Mouse (Mus musculus): ENCODE results near the gene Dyrk1a.

Gene Dyrk1a

GRCm38 (mm10) chr16:94590214-94590613 lies 20.4 kb downstream of the Dyrk1a start:
- DNase-seq (ENCODE audit: low spot score in 2 of 2): no peak

GRCm38 (mm10) chr16:94590977-94591376 lies 21.2 kb downstream of the Dyrk1a start:
- DNase-seq (ENCODE audit: low spot score in 2 of 2): no peak

GRCm38 (mm10) chr16:94591536-94591935 lies 21.7 kb downstream of the Dyrk1a start:
- no peak for DNase-seq (ENCODE audit: low spot score in 2 of 2)

GRCm38 (mm10) chr16:94596633-94597032 lies 26.8 kb downstream of the Dyrk1a start:
- no peak for DNase-seq (ENCODE audit: low spot score in 2 of 2)

- DNase-seq (ENCODE audit: low spot score in 2 of 2): no peak
Observed at GRCm38 (mm10) chr16:94597640-94598039, 27.8 kb downstream of the Dyrk1a start.

- no peak for DNase-seq (ENCODE audit: low spot score in 2 of 2)
Observed at GRCm38 (mm10) chr16:94599977-94600724, 30.3 kb downstream of the Dyrk1a start.

GRCm38 (mm10) chr16:94601089-94601488 lies 31.3 kb downstream of the Dyrk1a start:
- DNase-seq (ENCODE audit: low spot score in 2 of 2): no peak

GRCm38 (mm10) chr16:94601540-94601953 lies 31.7 kb downstream of the Dyrk1a start:
- DNase-seq (ENCODE audit: low spot score in 2 of 2): peak; percentile 59

GRCm38 (mm10) chr16:94602188-94602587 lies 32.4 kb downstream of the Dyrk1a start:
- DNase-seq (ENCODE audit: low spot score in 2 of 2): no peak

GRCm38 (mm10) chr16:94602730-94603129 lies 32.9 kb downstream of the Dyrk1a start:
- DNase-seq (ENCODE audit: low spot score in 2 of 2): no peak

- DNase-seq (ENCODE audit: low spot score in 2 of 2): no peak
Observed at GRCm38 (mm10) chr16:94606169-94606568, 36.4 kb downstream of the Dyrk1a start.

GRCm38 (mm10) chr16:94607468-94607867 lies 37.7 kb downstream of the Dyrk1a start:
- DNase-seq (ENCODE audit: low spot score in 2 of 2): no peak

- DNase-seq (ENCODE audit: low spot score in 2 of 2): no peak
Observed at GRCm38 (mm10) chr16:94608706-94609594, 39.1 kb downstream of the Dyrk1a start.

- no peak for DNase-seq (ENCODE audit: low spot score in 2 of 2)
Observed at GRCm38 (mm10) chr16:94612573-94612972, 42.8 kb downstream of the Dyrk1a start.

- no peak for DNase-seq (ENCODE audit: low spot score in 2 of 2)
Observed at GRCm38 (mm10) chr16:94617255-94617654, 47.4 kb downstream of the Dyrk1a start.

GRCm38 (mm10) chr16:94618543-94618942 lies 48.7 kb downstream of the Dyrk1a start:
- peak; percentile 50 to 53 for DNase-seq (ENCODE audit: low spot score in 2 of 2)

GRCm38 (mm10) chr16:94619301-94619700 lies 49.5 kb downstream of the Dyrk1a start:
- no peak for DNase-seq (ENCODE audit: low spot score in 2 of 2)

- DNase-seq (ENCODE audit: low spot score in 2 of 2): no peak
Observed at GRCm38 (mm10) chr16:94624871-94625270, 55.1 kb downstream of the Dyrk1a start.

GRCm38 (mm10) chr16:94625639-94626038 lies 55.8 kb downstream of the Dyrk1a start:
- no peak for DNase-seq (ENCODE audit: low spot score in 2 of 2)

GRCm38 (mm10) chr16:94627736-94628135 lies 57.9 kb downstream of the Dyrk1a start:
- DNase-seq (ENCODE audit: low spot score in 2 of 2): no peak

GRCm38 (mm10) chr16:94628976-94629729 lies 59.3 kb downstream of the Dyrk1a start:
- DNase-seq (ENCODE audit: low spot score in 2 of 2): no peak

GRCm38 (mm10) chr16:94631984-94632383 lies 62.2 kb downstream of the Dyrk1a start:
- peak; percentile 48 to 58 for DNase-seq (ENCODE audit: low spot score in 2 of 2)
